Mouse (Mus musculus) R1 (cell line): ENCODE measurements around the gene Pkn1.

Experiments
- DNase-seq: peaks from one replicate; pipeline ENCODE4 v3.0.0-alpha.2; 2018; ENCODE audit warnings: low read depth, low spot score

Gene Pkn1

DNA sequence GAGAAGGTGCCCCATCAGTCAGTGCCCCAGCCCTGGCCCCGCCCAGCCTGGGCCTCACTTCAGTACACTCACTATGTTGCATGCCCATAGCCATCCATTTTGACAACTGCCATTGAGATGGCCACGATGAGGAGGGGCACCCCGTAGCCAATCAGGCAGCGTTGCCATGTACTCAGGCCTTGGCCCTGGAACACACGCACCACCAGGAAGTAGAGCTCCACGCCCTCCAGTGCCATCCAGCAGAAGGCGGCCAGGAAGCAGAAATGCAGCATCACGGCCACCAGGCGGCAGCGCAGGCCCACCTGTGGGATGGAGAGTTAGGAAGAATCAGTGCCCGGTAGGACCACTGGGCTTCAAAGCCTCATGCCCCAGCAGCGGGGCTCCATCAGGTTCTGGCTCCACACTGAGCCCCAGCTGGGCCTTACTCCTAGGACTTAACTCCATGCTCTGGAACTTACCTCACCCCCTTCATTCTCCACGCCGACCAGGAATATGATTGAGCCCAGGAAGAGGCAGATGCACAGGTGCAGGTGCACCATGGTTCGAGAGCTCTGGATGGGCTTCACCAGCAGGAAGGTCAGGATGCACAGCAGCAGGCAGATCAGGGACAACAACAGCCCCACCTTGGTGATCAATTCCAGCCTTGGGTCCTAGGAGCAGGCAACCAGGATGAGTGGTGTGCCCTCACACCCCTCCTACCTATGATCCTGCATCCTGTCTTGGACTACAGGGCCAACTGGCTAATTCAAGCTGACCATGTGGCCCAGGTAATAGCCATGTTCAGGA lies 25.9 kb upstream of the Pkn1 start:
- DNase-seq, result peak; percentile 89

- no peak for DNase-seq
Measured at GRCm38 (mm10) chr8:83723447-83724083, 24.6 kb upstream of the Pkn1 start.

GRCm38 (mm10) chr8:83722631-83723030 lies 23.7 kb upstream of the Pkn1 start:
- no peak for DNase-seq

DNA sequence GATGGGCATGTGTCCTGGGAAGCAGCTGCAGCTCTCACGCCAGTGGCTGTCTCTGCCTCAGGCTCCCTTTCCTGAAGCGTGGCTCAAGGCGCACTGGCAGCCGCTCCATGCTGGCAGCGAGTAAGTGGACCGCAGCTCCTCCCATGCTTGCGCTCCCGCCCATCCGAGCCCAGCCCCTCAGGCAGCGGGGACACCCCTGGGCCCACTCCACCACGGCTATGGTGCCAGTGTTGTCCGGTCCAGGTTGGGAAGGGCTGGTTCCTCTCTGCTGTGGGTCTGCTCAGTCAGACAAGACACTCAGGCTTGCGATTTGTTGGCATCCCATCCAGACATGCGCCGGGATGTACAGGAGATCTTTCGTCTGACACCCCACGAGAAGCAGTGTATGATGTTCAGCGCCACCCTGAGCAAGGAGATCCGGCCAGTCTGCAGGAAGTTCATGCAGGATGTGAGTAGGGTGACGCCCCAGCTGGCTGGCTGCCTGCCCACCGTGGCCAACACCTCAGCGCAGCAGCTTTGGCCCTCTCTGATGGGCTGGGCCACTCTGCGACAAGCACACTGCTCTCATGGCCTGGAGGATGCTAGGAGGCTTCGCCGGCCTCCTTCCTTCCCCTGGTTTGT lies 22.5 kb upstream of the Pkn1 start:
- DNase-seq, result no peak

GRCm38 (mm10) chr8:83719693-83720092 lies 20.7 kb upstream of the Pkn1 start:
- DNase-seq, result no peak

DNA sequence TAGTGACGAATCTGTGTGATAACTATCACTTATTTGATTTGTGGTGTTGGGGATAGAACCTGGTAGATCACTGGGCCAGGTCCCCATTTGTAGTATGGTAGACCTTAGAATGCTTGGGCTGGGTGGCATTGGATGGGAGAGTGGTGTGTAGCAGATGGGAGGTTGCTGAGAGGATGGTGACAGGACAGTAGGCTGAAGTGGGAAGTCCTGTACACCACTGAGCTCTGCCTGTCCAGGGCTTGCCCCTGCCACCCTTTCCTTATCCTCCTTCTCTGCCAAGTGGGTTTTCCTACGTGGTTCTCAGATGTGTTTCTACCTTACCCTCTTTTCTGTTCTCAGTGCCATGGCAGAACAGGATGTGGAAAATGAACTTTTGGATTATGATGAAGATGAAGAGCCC lies 20.1 kb upstream of the Pkn1 start:
- DNase-seq, result no peak

DNA sequence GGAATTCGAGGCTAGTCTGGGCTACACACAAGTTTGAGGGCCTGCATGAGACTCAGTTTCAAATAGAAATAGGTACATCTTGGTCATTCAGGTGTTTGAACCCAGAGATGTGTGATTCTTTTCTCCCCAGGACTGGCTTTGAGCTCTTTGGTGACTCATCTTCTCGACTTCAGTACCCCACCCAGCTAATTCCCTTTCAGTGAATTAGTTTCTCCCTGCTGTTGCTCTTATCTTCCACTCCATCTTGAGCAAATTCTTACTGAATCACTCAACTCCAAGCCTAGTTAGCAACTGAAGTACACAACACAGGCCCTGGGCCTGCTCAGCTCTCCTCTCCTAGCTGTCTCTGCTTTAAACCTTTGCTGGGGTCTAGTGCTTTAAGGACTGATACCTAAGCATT lies 17.6 kb upstream of the Pkn1 start:
- DNase-seq, result no peak

- DNase-seq, result peak; percentile 74
Measured at GRCm38 (mm10) chr8:83715771-83716170, 16.8 kb upstream of the Pkn1 start.

DNA sequence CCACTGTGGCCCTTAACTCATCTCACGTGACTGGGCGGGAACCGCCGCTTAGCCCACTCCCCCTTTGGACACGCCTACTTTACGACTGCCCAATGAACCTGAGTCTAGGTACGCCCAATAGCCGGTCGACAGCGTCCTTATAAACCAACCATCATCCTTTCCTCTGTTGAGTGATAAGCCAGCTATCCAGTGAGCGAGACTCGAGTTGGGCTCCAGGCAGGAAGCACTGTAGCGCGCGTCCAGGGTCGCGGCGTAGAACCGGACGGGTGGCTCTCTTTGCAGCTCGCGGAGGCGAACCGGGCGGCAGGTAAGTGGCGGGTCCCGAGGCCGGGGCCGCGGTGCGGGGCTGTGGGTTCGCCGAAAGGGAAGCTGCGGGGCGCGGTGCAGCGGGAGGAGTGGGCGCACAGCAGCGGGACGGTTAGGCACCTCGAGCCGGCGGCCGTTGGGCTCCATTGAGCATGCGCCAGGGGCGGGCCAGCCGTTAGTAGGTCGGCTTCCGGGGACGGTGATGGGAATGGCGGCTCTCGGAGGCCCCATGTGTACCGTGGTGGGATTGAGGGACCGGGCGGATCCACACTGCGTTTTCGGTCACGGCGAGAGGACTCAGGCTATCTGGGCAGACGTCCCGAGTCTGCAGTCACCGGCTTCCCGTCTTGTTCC lies 16.2 kb upstream of the Pkn1 start, which contains the start of gene Ddx39:
TSS of gene Ddx39 (plus strand) at position 147 of the 660 bp plus-strand sequence.
- DNase-seq, result peak; percentile 100

DNA sequence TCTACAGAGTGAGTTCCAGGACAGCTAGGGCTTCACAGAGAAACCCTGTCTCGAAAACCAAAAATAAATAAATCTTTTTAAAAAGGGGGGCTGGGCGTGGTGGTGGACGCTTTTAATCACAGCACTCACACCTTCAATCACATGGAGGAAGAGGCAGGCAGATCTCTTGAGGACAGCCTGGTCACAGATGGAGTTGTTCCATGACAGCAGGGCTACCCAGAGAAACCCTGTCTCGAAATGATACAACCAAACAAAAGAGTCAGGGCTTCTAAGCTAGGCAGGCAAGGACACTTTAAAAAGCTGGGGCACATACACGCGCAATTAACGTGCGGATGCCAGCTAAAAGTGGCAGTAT lies 15.7 kb upstream of the Pkn1 start:
- DNase-seq, result no peak

- DNase-seq, result no peak
Measured at GRCm38 (mm10) chr8:83707554-83707953, 8.6 kb upstream of the Pkn1 start.

- DNase-seq, result peak; percentile 91
Measured at GRCm38 (mm10) chr8:83706411-83706810, 7.4 kb upstream of the Pkn1 start.

DNA sequence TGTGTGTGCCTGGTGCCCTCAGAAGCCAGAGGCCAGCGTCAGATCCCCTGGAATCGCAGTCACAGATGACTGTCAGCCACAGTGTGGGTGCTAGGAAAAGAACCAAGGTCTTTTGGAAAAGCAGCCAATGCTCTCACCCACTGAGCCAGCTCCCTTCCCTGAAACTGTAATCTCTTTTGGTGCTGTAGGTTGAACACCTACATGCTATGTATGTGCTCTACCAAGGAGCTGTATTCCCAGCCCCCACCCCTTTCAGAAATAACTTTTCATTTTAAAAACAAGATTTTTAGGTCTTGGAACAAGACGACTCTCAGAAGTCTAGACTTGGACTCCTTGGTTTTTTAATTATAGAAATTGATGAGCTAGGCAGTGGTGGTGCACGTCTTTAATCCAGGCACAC lies 4.4 kb upstream of the Pkn1 start:
- no peak for DNase-seq

- DNase-seq, result no peak
Measured at GRCm38 (mm10) chr8:83700423-83701085, 1.6 kb upstream of the Pkn1 start.

DNA sequence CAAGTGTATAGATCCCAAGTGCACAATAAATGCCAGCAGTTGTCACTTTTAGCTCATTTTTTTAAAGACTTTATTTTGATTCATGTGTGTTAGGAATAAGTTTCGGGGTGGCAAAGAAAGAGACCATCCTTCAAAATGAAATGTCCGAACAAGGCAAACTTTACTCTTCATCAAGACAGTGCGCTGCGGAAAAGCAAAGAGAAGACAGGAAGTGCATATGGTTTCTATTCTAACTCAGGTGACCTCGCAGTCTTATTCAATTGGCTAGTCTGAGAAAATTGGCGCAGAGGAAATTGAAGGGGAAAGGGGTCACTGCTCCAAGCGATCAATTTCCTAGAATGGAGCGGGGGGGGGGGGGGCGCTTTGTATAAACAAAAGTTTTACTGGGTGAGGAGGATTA lies 587 bp upstream of the Pkn1 start:
- DNase-seq, result no peak

DNA sequence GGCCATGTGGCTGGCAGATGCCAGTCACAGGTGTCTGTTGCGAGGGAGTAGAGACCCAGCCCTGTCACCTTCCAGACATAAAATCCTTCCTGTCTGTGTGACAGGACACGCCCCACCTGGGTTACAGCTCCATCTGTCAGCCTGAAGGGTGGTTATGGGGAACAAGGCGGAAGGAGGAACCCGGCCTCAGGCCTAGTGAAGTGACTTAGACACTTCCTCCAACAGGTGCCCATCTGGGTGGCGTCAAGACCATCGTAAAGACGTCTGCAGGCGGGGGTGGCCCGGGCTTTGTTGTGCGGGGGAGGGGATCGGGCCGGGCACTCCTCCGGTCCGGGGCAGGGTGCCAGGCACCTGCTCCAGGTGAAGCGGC lies 703 bp downstream of the Pkn1 start:
- peak; percentile 59 for DNase-seq

DNA sequence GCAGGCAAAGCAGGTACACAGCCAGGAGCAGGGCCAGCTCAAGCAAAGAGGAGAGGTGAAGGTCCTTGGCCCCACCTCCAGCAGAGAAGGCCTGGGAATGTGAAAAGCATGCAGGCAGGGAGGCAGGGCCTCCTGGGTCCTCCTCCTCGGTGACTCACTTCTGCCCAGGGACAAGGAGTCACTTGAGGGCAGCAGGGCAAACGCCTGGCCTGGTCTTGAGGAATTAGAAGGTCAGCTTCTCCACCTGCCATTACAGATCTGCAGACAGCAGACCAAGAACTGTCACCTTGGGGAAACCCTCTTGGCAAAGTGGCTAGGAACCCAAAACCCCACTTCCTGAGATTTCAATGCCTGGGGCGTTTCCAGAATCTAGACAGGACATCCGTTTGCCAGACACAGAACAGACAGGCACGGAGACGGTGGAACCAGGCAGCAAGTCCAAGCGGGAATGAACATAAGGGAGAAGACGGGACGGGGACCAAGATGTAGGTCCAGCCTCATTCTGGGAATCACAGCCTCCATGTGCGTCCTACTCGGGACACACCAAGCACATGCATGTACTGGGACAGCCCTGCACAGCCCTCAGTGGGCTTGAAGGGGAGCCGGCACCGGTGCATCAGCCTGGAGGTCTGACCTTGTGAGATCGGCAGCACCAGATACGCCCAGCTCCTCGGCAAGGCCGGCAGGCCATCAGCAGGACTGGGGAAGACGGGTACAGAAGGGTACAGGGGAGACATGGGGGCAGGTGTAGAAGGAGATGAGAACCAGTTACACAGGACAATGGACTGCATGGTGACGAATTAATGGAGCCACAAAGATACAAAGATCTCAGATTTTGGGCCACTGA lies 1.4 kb downstream of the Pkn1 start:
- no peak for DNase-seq

DNA sequence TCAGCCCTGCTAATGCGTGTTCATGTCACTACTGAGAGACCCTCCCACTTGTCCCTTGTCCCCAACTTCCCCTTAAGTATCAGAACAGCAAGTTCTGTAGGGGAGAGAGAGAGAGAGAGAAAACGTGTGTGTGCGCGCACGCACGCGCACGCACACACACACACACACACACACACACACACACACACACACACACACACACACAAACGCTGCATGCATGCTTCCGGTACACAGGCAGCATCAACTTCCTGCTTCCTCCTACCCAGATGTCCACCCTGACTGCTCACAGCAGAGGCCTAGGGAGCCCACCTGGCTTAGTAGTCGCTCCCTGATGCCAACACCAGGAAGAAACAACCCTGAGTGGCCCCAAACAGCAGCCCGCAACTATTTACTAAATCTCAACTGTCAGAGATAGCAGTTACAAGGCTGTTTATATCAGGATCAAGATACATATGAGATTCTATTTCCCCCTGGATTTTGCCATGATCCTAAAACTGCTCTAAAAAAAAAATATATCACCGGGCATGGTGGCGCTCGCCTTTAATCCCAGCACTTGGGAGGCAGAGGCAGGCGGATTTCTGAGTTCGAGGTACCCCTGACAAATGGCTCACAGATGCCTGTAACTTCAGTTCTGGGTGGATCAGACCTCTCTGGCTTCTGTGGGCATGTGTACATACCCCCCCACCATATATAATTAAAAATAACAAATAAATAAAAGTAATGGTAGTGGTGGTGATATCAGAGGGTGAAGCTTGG lies 3.5 kb downstream of the Pkn1 start:
- DNase-seq, result no peak

DNA sequence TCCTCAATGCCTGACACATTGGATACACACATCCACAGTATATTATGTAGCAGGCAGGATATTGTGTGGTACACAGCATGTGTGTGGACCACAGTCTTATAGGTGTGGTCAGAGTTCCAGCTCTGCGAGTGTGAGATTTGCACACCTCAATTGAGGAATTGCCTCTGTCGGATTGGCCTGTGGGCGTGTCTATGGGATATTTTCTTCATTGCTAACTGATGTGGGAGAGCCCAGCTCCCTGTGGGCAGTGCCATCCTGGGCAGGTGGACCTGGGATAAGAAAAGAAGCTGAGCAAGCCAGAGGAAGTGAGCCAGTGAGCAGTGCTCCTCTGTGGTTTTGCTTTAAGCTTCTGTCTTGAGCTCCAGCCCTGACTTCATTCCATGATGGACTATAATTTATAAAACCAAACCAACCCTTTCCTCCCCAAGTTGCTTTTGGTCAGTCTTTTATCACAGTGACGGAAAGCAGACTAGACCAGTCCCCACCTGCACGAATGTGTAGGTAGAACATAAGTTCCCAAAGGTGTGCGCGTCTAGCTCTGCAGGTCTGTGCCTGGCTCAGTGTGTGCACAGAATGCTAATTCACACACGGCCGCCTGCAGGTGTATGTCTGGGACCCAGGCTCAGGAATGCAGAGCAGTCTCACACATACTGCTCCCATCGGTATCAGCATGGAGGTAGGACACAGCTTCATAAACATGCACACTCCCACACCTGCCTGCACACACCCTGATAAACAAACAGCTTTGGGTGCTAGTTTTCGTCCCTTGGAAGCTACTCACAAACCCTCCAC lies 4.4 kb downstream of the Pkn1 start:
- DNase-seq, result no peak
